Mouse (Mus musculus) ovary, postnatal 36 days (tissue): Measurements from ENCODE around the gene Pou1f1.

ENCODE experiments used
- DNase-seq: peaks from one replicate; pipeline ENCODE4 v3.0.0; 2022; ENCODE audit warnings: low spot score, mixed read lengths

The Pou1f1 gene

DNA sequence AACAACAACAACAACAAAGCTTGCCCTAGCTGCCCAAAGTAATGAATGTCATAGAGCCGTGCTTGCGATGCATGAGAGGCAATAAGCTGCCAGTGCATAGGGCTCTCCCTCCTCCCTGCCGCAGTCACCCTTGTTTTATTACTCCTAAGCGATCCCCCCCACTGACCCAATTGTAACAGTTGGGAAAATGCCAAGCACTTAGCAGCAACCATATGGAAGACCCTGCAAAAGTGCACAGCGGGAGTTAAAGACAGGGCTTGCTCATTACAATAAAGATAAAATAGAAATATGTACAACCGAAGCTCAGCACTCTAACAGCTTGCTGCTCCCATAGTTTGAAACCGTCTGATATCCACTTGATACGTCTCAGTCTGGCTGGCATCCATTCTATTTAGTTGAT lies 44.0 kb downstream of the Pou1f1 start:
- DNase-seq: no peak

DNA sequence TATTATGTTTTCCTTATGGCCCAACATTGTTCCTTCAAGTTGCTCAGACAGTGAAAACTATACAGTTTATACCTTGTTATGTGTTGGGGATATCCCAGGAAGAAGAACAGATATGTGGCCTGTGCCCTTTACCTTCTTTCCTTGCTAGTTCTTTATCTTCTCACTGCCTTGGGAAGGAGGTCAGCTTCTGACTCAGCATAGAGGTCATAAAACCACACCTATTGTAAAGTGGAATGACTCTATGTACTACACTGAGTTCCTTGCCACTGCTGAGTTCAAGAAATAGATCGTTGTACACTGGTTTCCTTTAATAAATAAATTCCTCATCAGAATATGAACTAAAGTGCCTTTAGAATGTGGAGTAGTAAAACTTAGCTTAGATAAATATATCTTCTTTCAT lies 44.6 kb downstream of the Pou1f1 start:
- no peak for DNase-seq

DNA sequence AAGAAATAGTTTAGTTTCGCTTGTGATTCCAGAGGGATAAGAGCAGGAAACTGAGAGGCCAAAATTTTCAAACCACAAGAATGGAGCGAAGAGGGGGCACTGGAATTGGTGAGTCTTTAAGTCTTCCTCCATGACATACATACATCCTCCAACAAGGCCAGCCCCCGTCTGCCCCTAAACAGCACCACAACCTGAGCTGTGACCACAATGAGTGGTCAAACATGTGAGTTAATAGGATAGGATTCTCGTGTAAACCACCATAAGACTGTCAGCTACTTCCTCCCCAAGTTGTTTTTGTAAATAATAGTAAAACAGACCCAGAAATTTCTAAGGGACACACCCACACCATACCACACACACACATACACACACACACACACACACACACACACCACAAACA lies 48.5 kb downstream of the Pou1f1 start:
- DNase-seq: no peak

DNA sequence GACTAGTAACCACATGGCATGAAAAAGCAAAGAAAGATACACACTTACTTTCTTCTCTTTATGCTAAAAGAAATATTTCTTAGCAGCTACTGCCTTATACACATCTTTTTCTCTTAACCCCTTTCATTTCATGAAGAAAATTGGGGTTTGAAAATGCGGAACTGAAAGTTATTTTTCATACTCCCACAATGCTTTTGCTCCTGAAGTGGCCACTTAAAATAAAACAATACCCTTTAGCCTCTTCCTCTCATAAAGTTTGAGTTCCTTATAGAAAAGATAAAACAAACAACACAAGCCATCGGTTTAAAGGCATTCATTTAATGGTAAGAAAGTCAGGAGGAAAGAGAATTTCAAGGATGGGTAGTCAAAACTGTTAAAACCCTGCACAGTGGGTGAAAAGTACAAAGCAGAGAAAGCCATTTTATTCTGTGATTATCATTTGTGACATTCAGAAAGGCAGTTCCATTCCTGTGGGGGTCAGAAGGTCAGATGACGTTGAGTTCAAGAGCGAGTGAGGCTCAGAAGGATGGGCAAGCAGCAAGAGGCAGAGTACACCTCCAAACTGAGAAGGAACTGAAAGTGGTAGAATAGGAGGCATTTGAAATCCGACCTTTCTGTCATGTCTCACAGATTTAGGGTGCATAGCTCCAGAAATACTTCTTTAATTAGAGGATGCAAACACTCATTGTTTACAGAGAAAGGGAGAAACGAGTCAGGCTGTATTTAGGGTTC lies 57.2 kb downstream of the Pou1f1 start:
- no peak for DNase-seq
